Mouse (Mus musculus): ENCODE measurements at regions not wholly inside any gene's neighbourhood (a gene's known extent, or its start where the extent isn't known, plus 50 kb on each side); places are given as distances from the start of the nearest gene placed in this dataset.
A peak's percentile ranks its signal among the peaks of the same experiment; 100 is the strongest.

GRCm38 (mm10) chr14:24550763-24551471 lies 64.0 kb downstream of the Rps24 start:
- no peaks in the 10 kb centered on the region for H3K27me3 ChIP-seq (ENCODE audit: control insufficient read depth, insufficient read depth, low read length)
- ATAC-seq (replicated peaks; ENCODE audit: insufficient number of reproducible peaks, low FRiP score, low TSS enrichment, low read depth) (peak; percentile 72), DNase-seq (ENCODE audit: low spot score) (no peak)
- no peak overlapping the region for H3K27ac ChIP-seq (replicated peaks; ENCODE audit: low read depth, low read length)
- no peaks in the 10 kb centered on the region for H3K9me3 ChIP-seq (replicated peaks; ENCODE audit: control insufficient read depth, low read length)
- 55% methylated on average over 7 of the region's 7 CpGs for WGBS
- H3K4me1 ChIP-seq (ENCODE audit: control insufficient read depth, insufficient read depth, low read length): no peaks in the 10 kb centered on the region
- H3K36me3 ChIP-seq (replicated peaks; ENCODE audit: control insufficient read depth, insufficient read depth, low read depth, low read length): no peaks in the 10 kb centered on the region
- H3K4me3 ChIP-seq (ENCODE audit: low read depth, low read length): no peak overlapping the region
- H3K4me2 ChIP-seq (ENCODE audit: low read depth, low read length): no peak overlapping the region
- no peak overlapping the region for H3K9ac ChIP-seq (replicated peaks; ENCODE audit: low read length)

DNA sequence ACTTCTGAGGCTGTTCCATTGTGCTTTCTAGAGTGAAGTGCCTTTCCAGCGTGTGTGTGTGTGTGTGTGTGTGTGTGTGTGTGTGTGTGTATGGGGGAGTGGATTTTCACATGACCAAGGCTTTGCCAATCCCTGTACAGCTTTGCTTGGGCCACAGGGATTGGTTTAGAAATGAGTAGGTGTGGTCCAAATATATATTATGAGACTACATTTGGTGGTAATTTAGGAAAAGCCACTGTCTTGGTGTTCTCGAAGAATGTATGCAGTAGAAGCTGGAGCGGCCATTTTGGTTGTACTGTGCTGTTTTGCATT lies 64.5 kb downstream of the Rps24 start:
- Histone ChIP-seq H3K9ac (replicated peaks; ENCODE audit: low read length) (no peak overlapping the region), H3K9me3 (replicated peaks; ENCODE audit: control insufficient read depth, low read length) (no peaks in the 10 kb centered on the region), H3K27me3 (ENCODE audit: control insufficient read depth, insufficient read depth, low read length) (no peaks in the 10 kb centered on the region), H3K4me2 (ENCODE audit: low read depth, low read length) (no peak overlapping the region), H3K4me1 (ENCODE audit: control insufficient read depth, insufficient read depth, low read length) (no peaks in the 10 kb centered on the region), H3K4me3 (ENCODE audit: low read depth, low read length) (no peak overlapping the region), H3K36me3 (replicated peaks; ENCODE audit: control insufficient read depth, insufficient read depth, low read depth, low read length) (no peaks in the 10 kb centered on the region), H3K27ac (replicated peaks; ENCODE audit: low read depth, low read length) (no peak overlapping the region)
- ATAC-seq (replicated peaks; ENCODE audit: insufficient number of reproducible peaks, low FRiP score, low TSS enrichment, low read depth) (no peak; the same call in 1 of the 2 replicates), DNase-seq (ENCODE audit: low spot score) (no peak)
- 78% methylated on average over 3 of the region's 3 CpGs for WGBS

DNA sequence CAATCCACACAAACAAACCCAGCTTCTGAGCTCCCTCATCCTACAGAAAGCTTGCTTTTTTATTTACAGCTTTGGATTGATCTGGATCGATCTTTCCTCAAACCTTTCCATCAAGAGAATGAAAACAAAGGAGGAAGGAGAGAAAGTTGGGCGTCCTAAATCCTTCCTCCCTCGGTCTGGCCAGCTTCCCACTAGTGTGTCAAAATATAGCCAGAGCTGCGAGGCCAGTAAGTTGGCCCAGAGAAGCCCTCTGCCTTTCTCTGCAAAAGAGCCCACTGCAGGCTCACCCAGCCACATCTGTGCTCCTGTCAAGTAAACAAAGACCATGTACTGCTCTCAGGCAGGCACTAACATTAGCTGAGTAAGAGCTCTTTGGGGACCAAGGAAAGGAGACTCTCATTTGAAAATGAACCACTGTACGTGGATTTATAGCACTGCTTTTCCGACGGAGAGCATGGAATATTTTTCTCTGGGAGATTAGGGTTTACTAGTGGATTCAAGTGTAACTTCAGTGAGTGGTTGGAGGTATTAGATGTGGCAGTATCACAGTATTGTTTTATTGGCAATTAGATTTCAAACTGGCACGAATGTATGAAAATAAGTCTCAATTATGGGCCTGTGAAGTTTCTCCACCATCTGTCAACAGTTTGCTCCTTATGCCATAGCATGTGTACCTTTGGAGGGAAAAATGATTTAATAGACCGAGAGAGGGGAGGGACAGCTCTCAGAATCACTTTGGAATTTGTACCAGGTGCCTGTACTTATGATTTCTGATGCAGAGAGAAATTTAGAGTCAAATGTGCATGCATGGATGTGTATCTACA lies 78.1 kb downstream of the Rps24 start:
- Histone ChIP-seq H3K9me3 (replicated peaks; ENCODE audit: control insufficient read depth, low read length) (no peaks in the 10 kb centered on the region), H3K36me3 (replicated peaks; ENCODE audit: control insufficient read depth, insufficient read depth, low read depth, low read length) (no peaks in the 10 kb centered on the region), H3K4me1 (ENCODE audit: control insufficient read depth, insufficient read depth, low read length) (no peaks in the 10 kb centered on the region), H3K9ac (replicated peaks; ENCODE audit: low read length) (no peak overlapping the region), H3K27me3 (ENCODE audit: control insufficient read depth, insufficient read depth, low read length) (no peaks in the 10 kb centered on the region), H3K4me2 (ENCODE audit: low read depth, low read length) (no peak overlapping the region), H3K4me3 (ENCODE audit: low read depth, low read length) (no peak overlapping the region), H3K27ac (replicated peaks; ENCODE audit: low read depth, low read length) (no peak overlapping the region)
- DNase-seq (ENCODE audit: low spot score) (no peak), ATAC-seq (replicated peaks; ENCODE audit: insufficient number of reproducible peaks, low FRiP score, low TSS enrichment, low read depth) (no peak)
- 68% methylated on average over 9 of the region's 9 CpGs for WGBS

- Histone ChIP-seq H3K9me3 (replicated peaks; ENCODE audit: control insufficient read depth, low read length) (no peaks in the 10 kb centered on the region), H3K4me3 (ENCODE audit: low read depth, low read length) (no peak overlapping the region), H3K4me2 (ENCODE audit: low read depth, low read length) (no peak overlapping the region), H3K27me3 (ENCODE audit: control insufficient read depth, insufficient read depth, low read length) (no peaks in the 10 kb centered on the region), H3K36me3 (replicated peaks; ENCODE audit: control insufficient read depth, insufficient read depth, low read depth, low read length) (no peaks in the 10 kb centered on the region), H3K9ac (replicated peaks; ENCODE audit: low read length) (no peak overlapping the region), H3K4me1 (ENCODE audit: control insufficient read depth, insufficient read depth, low read length) (no peaks in the 10 kb centered on the region), H3K27ac (replicated peaks; ENCODE audit: low read depth, low read length) (no peak overlapping the region)
- ATAC-seq (replicated peaks; ENCODE audit: insufficient number of reproducible peaks, low FRiP score, low TSS enrichment, low read depth): no peak
- WGBS: 87% methylated on average over 10 of the region's 10 CpGs
- no peak for DNase-seq (ENCODE audit: low spot score)
Observed at GRCm38 (mm10) chr14:24565718-24566322, 78.9 kb downstream of the Rps24 start.

DNA sequence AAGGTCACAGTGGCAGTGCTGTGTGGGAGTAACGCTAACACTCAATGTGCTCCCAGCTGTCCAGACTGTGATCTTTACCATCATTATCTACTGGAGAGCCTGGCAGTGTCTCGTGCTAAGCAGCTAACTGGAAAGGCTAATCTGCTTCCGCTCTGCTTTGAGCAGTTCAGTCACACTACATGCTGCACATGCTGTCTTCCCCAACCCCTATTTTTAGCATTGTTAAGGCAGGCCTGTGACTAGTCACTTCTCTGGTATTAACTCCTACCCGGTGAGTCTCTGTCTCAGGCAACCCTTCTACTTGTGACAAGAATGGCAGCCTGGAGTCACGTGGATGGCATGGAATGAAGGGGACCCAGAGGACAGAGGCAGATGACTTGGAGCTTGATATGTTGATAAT lies 88.2 kb downstream of the Rps24 start:
- Histone ChIP-seq H3K36me3 (replicated peaks; ENCODE audit: control insufficient read depth, insufficient read depth, low read depth, low read length) (no peaks in the 10 kb centered on the region), H3K4me3 (ENCODE audit: low read depth, low read length) (no peak overlapping the region), H3K4me1 (ENCODE audit: control insufficient read depth, insufficient read depth, low read length) (no peaks in the 10 kb centered on the region), H3K4me2 (ENCODE audit: low read depth, low read length) (no peak overlapping the region), H3K27ac (replicated peaks; ENCODE audit: low read depth, low read length) (no peak overlapping the region), H3K9me3 (replicated peaks; ENCODE audit: control insufficient read depth, low read length) (no peaks in the 10 kb centered on the region), H3K9ac (replicated peaks; ENCODE audit: low read length) (no peak overlapping the region), H3K27me3 (ENCODE audit: control insufficient read depth, insufficient read depth, low read length) (no peaks in the 10 kb centered on the region)
- ATAC-seq (replicated peaks; ENCODE audit: insufficient number of reproducible peaks, low FRiP score, low TSS enrichment, low read depth) (no peak), DNase-seq (ENCODE audit: low spot score) (no peak)
- 81% methylated on average over 5 of the region's 5 CpGs for WGBS

DNA sequence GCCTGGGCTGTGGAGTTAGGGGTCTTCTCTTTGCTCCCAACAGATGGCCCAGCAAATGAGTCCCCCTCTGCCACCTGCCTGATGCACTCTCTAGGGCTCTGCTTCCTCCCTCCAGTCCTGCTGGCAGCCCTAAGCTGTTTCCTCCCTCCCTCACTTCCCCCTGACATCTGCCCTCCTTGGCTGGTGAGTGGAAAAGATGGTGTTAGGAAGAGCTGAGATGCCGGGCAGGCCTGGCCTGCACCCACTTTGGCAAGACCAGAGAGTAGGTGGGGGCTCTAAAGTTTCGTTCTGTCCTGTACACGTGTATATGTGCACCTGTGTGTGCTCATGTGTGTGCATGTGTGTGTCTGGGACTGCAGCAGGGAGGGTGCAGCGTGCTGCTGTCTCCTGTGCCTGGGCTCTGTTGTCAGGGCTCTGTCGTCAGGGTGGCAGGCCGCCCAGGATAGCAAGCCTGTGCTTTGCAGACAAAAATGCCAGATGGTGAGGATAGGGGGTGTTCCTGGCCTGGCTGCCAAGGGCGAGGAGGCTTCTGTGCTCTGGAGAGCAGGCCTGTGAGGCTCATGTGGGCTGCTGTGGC lies 91.7 kb downstream of the Rps24 start:
- DNase-seq (ENCODE audit: low spot score) (no peak), ATAC-seq (replicated peaks; ENCODE audit: insufficient number of reproducible peaks, low FRiP score, low TSS enrichment, low read depth) (peak; percentile 52; the same call in 1 of the 2 replicates)
- H3K9ac ChIP-seq (replicated peaks; ENCODE audit: low read length): no peak overlapping the region
- 28% methylated on average over 7 of the region's 7 CpGs for WGBS
- no peaks in the 10 kb centered on the region for H3K9me3 ChIP-seq (replicated peaks; ENCODE audit: control insufficient read depth, low read length)
- no peaks in the 10 kb centered on the region for H3K36me3 ChIP-seq (replicated peaks; ENCODE audit: control insufficient read depth, insufficient read depth, low read depth, low read length)
- H3K27me3 ChIP-seq (ENCODE audit: control insufficient read depth, insufficient read depth, low read length): no peaks in the 10 kb centered on the region
- no peak overlapping the region for H3K4me2 ChIP-seq (ENCODE audit: low read depth, low read length)
- H3K27ac ChIP-seq (replicated peaks; ENCODE audit: low read depth, low read length): no peak overlapping the region
- H3K4me3 ChIP-seq (ENCODE audit: low read depth, low read length): no peak overlapping the region
- H3K4me1 ChIP-seq (ENCODE audit: control insufficient read depth, insufficient read depth, low read length): no peaks in the 10 kb centered on the region

DNA sequence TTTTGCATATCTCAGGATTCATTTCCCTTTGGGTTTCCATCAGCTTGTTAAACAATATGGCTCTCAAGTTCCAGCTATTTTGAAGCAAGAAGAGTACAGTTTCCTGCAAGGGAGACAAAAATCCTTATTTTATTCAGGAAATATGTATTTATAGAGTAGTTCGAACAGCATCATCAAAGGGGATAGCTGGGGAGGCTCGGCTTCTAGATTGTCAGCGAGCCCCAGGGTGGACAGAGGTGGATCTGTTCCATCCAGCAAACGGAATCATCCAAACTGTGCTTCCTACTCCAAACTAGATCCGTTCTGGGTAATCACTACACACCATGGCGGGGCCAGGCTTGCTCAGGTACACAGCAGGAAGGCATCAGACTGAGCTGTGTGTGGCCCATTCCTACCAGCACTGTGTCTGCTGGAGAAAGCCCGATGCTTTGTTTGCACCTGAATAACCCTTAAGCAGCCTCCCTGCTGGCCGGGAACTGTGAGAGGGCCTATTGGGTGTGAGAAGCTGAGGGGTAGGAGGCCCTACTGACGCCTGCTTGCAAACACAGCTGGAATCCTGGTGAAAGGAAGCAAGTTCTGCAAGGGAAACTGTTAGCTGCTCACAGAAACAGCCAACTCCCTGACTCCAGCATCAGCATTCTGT lies 92.3 kb downstream of the Rps24 start:
- H3K9ac ChIP-seq (replicated peaks; ENCODE audit: low read length): no peak overlapping the region; the same call in 1 of the 2 replicates
- no peak overlapping the region for H3K4me2 ChIP-seq (ENCODE audit: low read depth, low read length)
- DNase-seq (ENCODE audit: low spot score) (peak; percentile 6), ATAC-seq (replicated peaks; ENCODE audit: insufficient number of reproducible peaks, low FRiP score, low TSS enrichment, low read depth) (no peak)
- H3K4me3 ChIP-seq (ENCODE audit: low read depth, low read length): no peak overlapping the region
- H3K4me1 ChIP-seq (ENCODE audit: control insufficient read depth, insufficient read depth, low read length): no peaks in the 10 kb centered on the region
- no peak overlapping the region; the same call in 1 of the 2 replicates for H3K27ac ChIP-seq (replicated peaks; ENCODE audit: low read depth, low read length)
- no peaks in the 10 kb centered on the region for H3K36me3 ChIP-seq (replicated peaks; ENCODE audit: control insufficient read depth, insufficient read depth, low read depth, low read length)
- WGBS: 20% methylated on average over 9 of the region's 9 CpGs
- H3K27me3 ChIP-seq (ENCODE audit: control insufficient read depth, insufficient read depth, low read length): no peaks in the 10 kb centered on the region
- no peaks in the 10 kb centered on the region for H3K9me3 ChIP-seq (replicated peaks; ENCODE audit: control insufficient read depth, low read length)
